Mouse (Mus musculus) stomach, postnatal 0 days (tissue): ENCODE measurements at regions not wholly inside any gene's neighbourhood (a gene's known extent, or its start where the extent isn't known, plus 50 kb on each side); places are given as distances from the start of the nearest gene placed in this dataset.

Experiments
- CTCF ChIP-seq: IDR thresholded peaks from 2 replicates; pipeline ENCODE4 v1.5.1; 2016; ENCODE audit warnings: antibody characterized with exemption, low read depth, mild to moderate bottlenecking, moderate library complexity
- EP300 ChIP-seq: optimal IDR thresholded peaks from 2 replicates; pipeline ENCODE3; 2016; ENCODE audit warnings: antibody characterized with exemption

GRCm38 (mm10) chr2:45541394-45541793 lies 424.2 kb upstream of the Zeb2 start:
- TF ChIP-seq CTCF = no peak
- no peak for TF ChIP-seq EP300
